12 mouse cellular contexts compared by ENCODE assay signal in the genomic region with DNA sequence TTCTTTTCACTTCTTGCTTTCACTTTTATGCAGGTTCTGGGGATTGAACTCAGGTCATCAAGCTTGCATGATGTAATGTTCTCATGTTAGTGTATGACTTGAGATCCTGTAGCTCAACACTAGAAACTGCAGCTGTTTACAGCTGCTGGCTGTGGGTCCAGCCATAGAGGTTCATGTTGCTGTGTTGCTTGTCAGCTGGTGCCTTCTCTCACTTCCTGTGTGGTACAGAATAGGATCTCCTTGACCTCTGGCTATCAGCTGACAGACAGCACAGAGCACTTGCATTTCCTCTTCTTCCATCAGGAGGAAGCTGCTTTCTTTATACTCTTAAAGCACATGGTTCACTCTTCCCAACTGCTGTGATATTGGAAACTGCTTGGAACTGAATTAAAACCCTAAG. TPM values are rescaled to one million over a fixed set of nuclear protein-coding genes. Genes with fewer than 3 reads are reported as not detected.
DNase-seq lines count a peak whose midpoint lies in the region; ATAC-seq and TF ChIP-seq lines count a peak whose summit lies in the region.
"Had no signal": no experiment of that assay in that cellular context is flagged by ENCODE, and none has a peak within 500 bp of the region (broad histone marks: within the 10 kb centered on the region; RNA-seq: fewer than 3 reads in every experiment).

No protein-coding gene starts in this region.

- TF ChIP-seq POLR2A in lung, adult 2 months (IDR thresholded peaks at IDR 0.05; ENCODE audit: borderline replicate concordance, extremely low read depth, low read depth, low read length), result no peak
- TF ChIP-seq POLR2A in myocyte (IDR thresholded peaks at IDR 0.05; ENCODE audit: insufficient read length, low read depth), result no peak

- H3K36me3 ChIP-seq in heart, embryonic 11.5 days (ENCODE audit: control insufficient read depth, insufficient read depth, low read length), result peaks cover 14% of the 10 kb centered on the region
- H3K36me3 ChIP-seq in liver, embryonic 11.5 days (ENCODE audit: control insufficient read depth, insufficient read depth, low read length), result peaks cover 23% of the 10 kb centered on the region; the same call in 1 of the 2 replicates
- H3K36me3 ChIP-seq in myocyte (ENCODE audit: control insufficient read depth, insufficient read depth), result peaks cover 56% of the 10 kb centered on the region

- H3K9ac ChIP-seq in heart, embryonic 11.5 days (ENCODE audit: low read depth, low read length), result no peak overlapping the region
- H3K9ac ChIP-seq in liver, embryonic 11.5 days (ENCODE audit: low read depth, low read length), result no peak overlapping the region
- H3K9ac ChIP-seq: neural tube, embryonic 13.5 days had no signal

- H3K4me2 ChIP-seq in heart, embryonic 11.5 days, result no peak overlapping the region
- no peak overlapping the region for H3K4me2 ChIP-seq in liver, embryonic 11.5 days
- no peak overlapping the region for H3K4me2 ChIP-seq in myocyte (ENCODE audit: low read depth)
- H3K4me2 ChIP-seq: neural tube, embryonic 13.5 days had no signal

- H3K79me2 ChIP-seq in myocyte (ENCODE audit: control insufficient read depth, insufficient read depth), result peaks cover 3% of the 10 kb centered on the region

- no peak overlapping the region for H3ac ChIP-seq in myocyte (ENCODE audit: control insufficient read depth, insufficient read length)

- no peaks in the 10 kb centered on the region for H3K4me1 ChIP-seq in heart, embryonic 11.5 days (ENCODE audit: control insufficient read depth, insufficient read depth, low read length)
- no peaks in the 10 kb centered on the region for H3K4me1 ChIP-seq in lung, adult 2 months (ENCODE audit: control insufficient read depth, insufficient read depth, low read length)
- H3K4me1 ChIP-seq in liver, embryonic 11.5 days (replicated peaks; ENCODE audit: control insufficient read depth, insufficient read depth, low read length), result no peaks in the 10 kb centered on the region; the same call in 1 of the 2 replicates
- H3K4me1 ChIP-seq: neural tube, embryonic 13.5 days had no signal

- H3K4me3 ChIP-seq in heart, embryonic 11.5 days (ENCODE audit: low read depth, low read length), result no peak overlapping the region
- no peak overlapping the region for H3K4me3 ChIP-seq in lung, adult 2 months (replicated peaks; ENCODE audit: extremely low read depth, low read depth, low read length)
- no peak overlapping the region for H3K4me3 ChIP-seq in liver, embryonic 11.5 days (ENCODE audit: low read depth, low read length)
- no peak overlapping the region for H3K4me3 ChIP-seq in myocyte
- H3K4me3 ChIP-seq: neural tube, embryonic 13.5 days had no signal

- no peaks in the 10 kb centered on the region for H3K27me3 ChIP-seq in heart, embryonic 11.5 days (ENCODE audit: control insufficient read depth, insufficient read depth, low read length)
- H3K27me3 ChIP-seq in liver, embryonic 11.5 days (replicated peaks; ENCODE audit: control insufficient read depth, insufficient read depth, low read length), result no peaks in the 10 kb centered on the region
- H3K27me3 ChIP-seq in myocyte (ENCODE audit: control insufficient read depth, insufficient read depth, insufficient read length), result no peaks in the 10 kb centered on the region
- H3K27me3 ChIP-seq: neural tube, embryonic 13.5 days had no signal

- no peak for TF ChIP-seq CTCF in lung, adult 2 months (IDR thresholded peaks at IDR 0.05; ENCODE audit: insufficient read depth, low read length)

- ATAC-seq in heart, embryonic 11.5 days (replicated peaks; ENCODE audit: insufficient number of reproducible peaks, low FRiP score, low TSS enrichment), result no peak
- peak; percentile 66 for ATAC-seq in liver, embryonic 11.5 days (replicated peaks; ENCODE audit: low FRiP score)
- ATAC-seq: hindbrain, postnatal 0 days had no signal

- peak; percentile 97 for DNase-seq in heart, adult 11 months
- peak; percentile 10 to 16 for DNase-seq in lung, adult 18-20 months
- DNase-seq in lung, adult 2 months, result no peak
- no peak for DNase-seq in liver, embryonic 11.5 days (ENCODE audit: low spot score)
- DNase-seq in Muller cell, postnatal 12 days (ENCODE audit: inconsistent ontology term), result no peak
- DNase-seq in right cerebral cortex, postnatal 25 days, result no peak
- DNase-seq: gastrocnemius, postnatal 10 days had no signal

- no peaks in the 10 kb centered on the region for H3K9me3 ChIP-seq in heart, embryonic 11.5 days (replicated peaks; ENCODE audit: control insufficient read depth, low read length)
- H3K9me3 ChIP-seq in liver, embryonic 11.5 days (ENCODE audit: control insufficient read depth, low read length), result no peaks in the 10 kb centered on the region
- H3K9me3 ChIP-seq: neural tube, embryonic 13.5 days had no signal

- H3K27ac ChIP-seq in heart, embryonic 11.5 days (ENCODE audit: low read depth, low read length), result no peak overlapping the region
- H3K27ac ChIP-seq in liver, embryonic 11.5 days (ENCODE audit: low read depth, low read length), result peak overlapping the region; percentile 32; the same call in 1 of the 2 replicates
- H3K27ac ChIP-seq: hindbrain, postnatal 0 days; neural tube, embryonic 13.5 days had no signal

TF ChIP-seq in myocyte, 11 proteins besides CTCF, POLR2A, EP300 and RAD21:
- no peak for TF ChIP-seq CEBPB (IDR thresholded peaks at IDR 0.05; ENCODE audit: insufficient read depth, poor library complexity, severe bottlenecking)
- peak in 2 of 3 experiments; percentile 31 to 54 for TF ChIP-seq MYOD1 (IDR thresholded peaks at IDR 0.05; ENCODE audit: control insufficient read depth in 1 of 3, insufficient read length in 2 of 3, low read depth in 2 of 3)
- no peak for TF ChIP-seq E2F4 (IDR thresholded peaks at IDR 0.05; ENCODE audit: insufficient read depth)
- TF ChIP-seq REST (IDR thresholded peaks at IDR 0.05; ENCODE audit: insufficient read depth, insufficient read length), result no peak
- TF ChIP-seq MYOG (IDR thresholded peaks at IDR 0.05; ENCODE audit: control insufficient read depth in 1 of 3, insufficient read depth in 1 of 3, insufficient read length in 2 of 3, low read depth in 2 of 3), result peak in 2 of 3 experiments; percentile 30

RNA-seq across cellular contexts. Expression of a gene that starts 10.1 kb away (rescaled TPM):
- not detected in 2 replicates for polyA plus RNA-seq in heart, embryonic 11.5 days (2014; fragmentation: Nextera tagmentation; extraction: Ambion mirVana)
- not detected in 2 replicates for polyA plus RNA-seq in lung, adult 2 months (2012; rRNA removed)
- not detected in 2 replicates for polyA plus RNA-seq in liver, embryonic 11.5 days (2014; fragmentation: Nextera tagmentation; extraction: Ambion mirVana)
- not detected for polyA plus RNA-seq in myocyte (2012; fragmentation: generic; extraction: Trizol)
- polyA plus RNA-seq: hindbrain, postnatal 0 days; neural tube, embryonic 13.5 days; stomach, embryonic 14.5 days had no signal

RNA-seq across cellular contexts. Expression of a gene that starts 10.7 kb away (rescaled TPM):
- 37.5 and 39.0 TPM in 2 replicates for polyA plus RNA-seq in heart, embryonic 11.5 days (2014; fragmentation: Nextera tagmentation; extraction: Ambion mirVana)
- polyA plus RNA-seq in lung, adult 2 months (2012; rRNA removed), result 39.9 and 49.6 TPM in 2 replicates
- polyA plus RNA-seq in liver, embryonic 11.5 days (2014; fragmentation: Nextera tagmentation; extraction: Ambion mirVana), result 37.8 and 39.9 TPM in 2 replicates
- polyA plus RNA-seq in myocyte (2012; fragmentation: generic; extraction: Trizol), result 46.1 TPM

RNA-seq across cellular contexts. Expression of a gene that starts 23.3 kb away (rescaled TPM):
- 67.3 and 72.3 TPM in 2 replicates for polyA plus RNA-seq in heart, embryonic 11.5 days (2014; fragmentation: Nextera tagmentation; extraction: Ambion mirVana)
- 10.7 and 15.7 TPM in 2 replicates for polyA plus RNA-seq in lung, adult 2 months (2012; rRNA removed)
- polyA plus RNA-seq in liver, embryonic 11.5 days (2014; fragmentation: Nextera tagmentation; extraction: Ambion mirVana), result 102 and 106 TPM in 2 replicates
- 33.1 TPM for polyA plus RNA-seq in myocyte (2012; fragmentation: generic; extraction: Trizol)

Comparison
In these comparisons a context has a peak if more than half of its experiments do, and no peak if none do; other contexts are left out.
1. DNase-seq: peak in heart, adult 11 months (single experiment) and lung, adult 18-20 months (2 of 2); none in lung, adult 2 months (single experiment), liver, embryonic 11.5 days (single experiment), Muller cell, postnatal 12 days (single experiment) and right cerebral cortex, postnatal 25 days (single experiment).